Mouse (Mus musculus) testis, adult 10 weeks (tissue): ENCODE data around the gene Htra2. TPM values are rescaled to one million over a fixed set of nuclear protein-coding genes. Genes with fewer than 3 reads are reported as not detected.

Experiments
- polyA plus RNA-seq: library from polyadenylated mRNA; stranded (reverse); fragments of 350-450 nt; fragmentation: Illumina TruSeq; extraction: RNeasy Lipid Tissue Mini Kit (QIAGEN cat#74804); gene quantifications from one replicate; pipeline ENCODE4 v1.2.3, GENCODE M21; 2014; ENCODE audit warnings: low read depth, low replicate concordance

Gene Htra2
- 2.4 TPM for polyA plus RNA-seq

DNA sequence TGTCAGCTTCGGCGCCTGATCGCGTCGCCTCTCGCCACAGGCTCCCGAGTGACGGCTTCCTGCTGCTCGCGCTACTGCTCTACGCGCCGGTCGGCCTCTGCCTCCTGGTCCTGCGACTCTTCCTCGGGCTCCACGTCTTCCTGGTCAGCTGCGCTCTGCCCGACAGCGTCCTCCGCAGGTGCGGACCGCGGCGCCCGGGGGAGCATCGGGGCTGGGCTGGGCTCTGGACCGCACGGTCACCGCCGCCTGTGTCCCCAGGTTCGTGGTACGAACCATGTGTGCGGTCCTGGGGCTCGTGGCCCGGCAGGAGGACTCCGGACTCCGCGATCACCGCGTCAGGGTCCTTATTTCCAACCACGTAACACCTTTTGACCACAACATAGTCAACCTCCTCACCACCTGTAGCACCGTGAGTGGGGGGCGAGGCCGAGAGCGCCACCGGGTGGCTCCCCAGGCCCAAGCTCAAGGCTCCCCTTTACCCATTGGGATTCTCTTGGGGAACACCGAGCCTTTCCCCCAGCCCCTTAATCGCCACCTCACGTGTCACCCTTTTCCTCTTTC, at the start of gene Htra2:
TSS of gene Htra2 (minus strand) at position 403 of the 561 bp plus-strand sequence.

GRCm38 (mm10) chr6:83101316-83101687, 46.2 kb upstream of the Htra2 start, which contains the start of the genes Ccdc142 and Gm42688:
Gene Ccdc142 (plus strand): TSS chr6:83101601.
Gene Gm42688 (plus strand): TSS chr6:83101617.

GRCm38 (mm10) chr6:83086121-83087035, 31.3 kb upstream of the Htra2 start, which contains the start of gene Lbx2:
Gene Lbx2 (plus strand): TSS chr6:83086367.

GRCm38 (mm10) chr6:83077630-83078323, 22.7 kb upstream of the Htra2 start, which contains the start of gene Pcgf1:
Gene Pcgf1 (plus strand): TSS chr6:83077869.

DNA sequence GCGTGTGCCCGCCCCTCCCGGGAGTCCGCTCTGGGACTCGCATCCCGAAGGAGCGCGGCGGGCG, 15.0 kb upstream of the Htra2 start, which contains the start of gene Tlx2:
TSS of gene Tlx2 (minus strand) at position 47 of the 64 bp plus-strand sequence.

GRCm38 (mm10) chr6:83057790-83058189, 2.7 kb upstream of the Htra2 start, which contains the start of gene Dqx1:
Gene Dqx1 (plus strand): TSS chr6:83057844.

DNA sequence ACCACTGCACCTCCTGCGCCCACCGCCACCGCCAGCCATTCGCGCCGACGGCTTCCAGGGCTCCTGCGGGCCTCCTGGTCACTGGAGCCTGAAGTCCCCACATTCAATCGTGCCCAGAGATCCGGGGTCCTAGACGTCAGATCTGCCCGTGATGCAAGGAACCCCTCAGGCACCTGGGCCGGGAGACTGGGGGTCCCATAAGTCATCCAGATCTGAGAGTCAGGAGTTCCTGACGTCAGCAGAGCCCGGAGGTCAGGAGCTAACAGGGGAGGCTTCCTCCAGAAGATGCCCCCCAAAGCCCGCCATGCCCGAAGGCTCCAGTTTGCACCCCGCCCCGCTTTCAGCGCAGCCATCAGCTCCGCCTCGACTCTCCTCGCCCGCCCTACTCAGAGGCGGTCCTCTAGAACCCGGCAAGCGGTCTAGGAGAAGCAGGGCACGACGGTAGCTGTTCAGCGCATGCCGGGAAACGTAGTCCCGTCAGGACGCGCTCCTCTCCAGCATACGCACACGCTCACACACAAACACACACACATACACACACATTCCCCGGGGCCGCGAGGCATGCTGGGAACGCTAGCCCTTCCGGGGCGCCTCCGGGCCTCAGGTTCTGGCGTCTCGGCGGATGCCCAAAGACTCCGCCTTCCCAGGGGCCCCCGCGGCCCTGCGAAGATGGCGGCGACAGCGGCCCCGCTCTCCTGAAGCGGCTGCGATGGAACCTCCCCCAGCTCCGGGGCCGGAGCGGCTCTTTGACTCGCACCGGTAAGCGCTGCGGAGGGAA, 810 bp downstream of the Htra2 start, which contains the start of gene Aup1:
TSS of gene Aup1 (plus strand) at position 448 of the 778 bp plus-strand sequence.

GRCm38 (mm10) chr6:83033249-83034185, 21.6 kb downstream of the Htra2 start, which contains the start of the genes Dok1 and Loxl3:
Gene Dok1 (minus strand): TSS chr6:83033471.
Gene Loxl3 (plus strand): TSS chr6:83034173.

Other genes starting within 250 kb of the Htra2 start
- 0.15 TPM for gene Sema4f, start 115.5 kb downstream of the Htra2 start, polyA plus RNA-seq
- gene M1ap, start 108.4 kb downstream of the Htra2 start, polyA plus RNA-seq: 28.5 TPM
- not detected for gene Dok1, start 21.8 kb downstream of the Htra2 start, polyA plus RNA-seq
- gene Loxl3, start 21.1 kb downstream of the Htra2 start, polyA plus RNA-seq: 0.42 TPM
- gene Aup1, start 752 bp downstream of the Htra2 start, polyA plus RNA-seq: 6.2 TPM
- gene Dqx1, start 2.6 kb upstream of the Htra2 start, polyA plus RNA-seq: 0.08 TPM
- gene Tlx2, start 15.0 kb upstream of the Htra2 start, polyA plus RNA-seq: not detected
- gene Pcgf1, start 22.6 kb upstream of the Htra2 start, polyA plus RNA-seq: 13.1 TPM
- gene Lbx2, start 31.1 kb upstream of the Htra2 start, polyA plus RNA-seq: not detected
- not detected for gene Ccdc142, start 46.3 kb upstream of the Htra2 start, polyA plus RNA-seq
- gene Gm42688, start 46.3 kb upstream of the Htra2 start, polyA plus RNA-seq: 2.6 TPM
- 46.1 TPM for gene Mrpl53, start 53.8 kb upstream of the Htra2 start, polyA plus RNA-seq
- gene Mogs, start 60.2 kb upstream of the Htra2 start, polyA plus RNA-seq: 0.87 TPM
- 3.4 TPM for gene Wbp1, start 66.3 kb upstream of the Htra2 start, polyA plus RNA-seq
- gene Ino80b, start 70.2 kb upstream of the Htra2 start, polyA plus RNA-seq: 1.1 TPM
- gene Rtkn, start 80.2 kb upstream of the Htra2 start, polyA plus RNA-seq: 0.28 TPM
- 1.5 TPM for gene Wdr54, start 101.1 kb upstream of the Htra2 start, polyA plus RNA-seq
- 2.4 TPM for gene 1700003E16Rik, start 101.1 kb upstream of the Htra2 start, polyA plus RNA-seq
- 11.3 TPM for gene Dctn1, start 110.6 kb upstream of the Htra2 start, polyA plus RNA-seq
- gene Slc4a5, start 164.6 kb upstream of the Htra2 start, polyA plus RNA-seq: 0.66 TPM